Mouse (Mus musculus) kidney, postnatal 0 days (tissue): Measurements from ENCODE around the gene Dner. TPM values are rescaled to one million over a fixed set of nuclear protein-coding genes. Genes with fewer than 3 reads are reported as not detected.

Experiments
- ATAC-seq: fragments of 200-750 bp; cut with Nextera tagmentation; replicated peaks from 2 replicates; pipeline ENCODE4 v1.8.0; 2017; ENCODE audit warnings: low read depth, moderate number of reproducible peaks, moderate TSS enrichment, moderate library complexity; ENCODE audit not compliant: low FRiP score
- DNase-seq: peaks from one replicate; pipeline ENCODE4 v3.0.0-alpha.2; 2016; ENCODE audit warnings: low spot score
- H3K27ac ChIP-seq: fragments of 300-500 bp; sonication (generic); 2 replicates; pipeline ENCODE4 v1.5.1; 2014; ENCODE audit warnings: mild to moderate bottlenecking
- H3K27me3 ChIP-seq: fragments of 300-500 bp; sonication (generic); 2 replicates; pipeline ENCODE4 v1.6.1; 2014; ENCODE audit warnings: low read length, mixed read lengths; ENCODE audit not compliant: insufficient read depth
- H3K36me3 ChIP-seq: fragments of 300-500 bp; sonication (generic); 2 replicates; pipeline ENCODE4 v1.6.1; 2014; ENCODE audit warnings: low read length, mixed read lengths; ENCODE audit not compliant: insufficient read depth
- H3K4me1 ChIP-seq: fragments of 300-500 bp; sonication (generic); replicated peaks from 2 replicates; pipeline ENCODE4 v1.6.1; 2014; ENCODE audit warnings: antibody characterized with exemption, low read length, mixed read lengths; ENCODE audit not compliant: insufficient read depth
- H3K4me2 ChIP-seq: fragments of 300-500 bp; sonication (generic); 2 replicates; pipeline ENCODE4 v1.6.1; 2014; ENCODE audit warnings: mild to moderate bottlenecking, low read length, moderate library complexity, mixed read lengths
- H3K4me3 ChIP-seq: fragments of 300-500 bp; sonication (generic); replicated peaks from 2 replicates; pipeline ENCODE4 v1.5.1; 2014; ENCODE audit warnings: low read depth, low read length
- H3K9ac ChIP-seq: fragments of 300-500 bp; sonication (generic); 2 replicates; pipeline ENCODE4 v1.6.1; 2014; ENCODE audit warnings: low read depth, low read length
- H3K9me3 ChIP-seq: fragments of 300-500 bp; sonication (generic); replicated peaks from 2 replicates; pipeline ENCODE4 v1.6.1; 2016; ENCODE audit warnings: low read length, inconsistent platforms, mixed read lengths
- CTCF ChIP-seq: IDR thresholded peaks from 2 replicates; pipeline ENCODE4 v1.5.1; 2016; ENCODE audit warnings: antibody characterized with exemption, low read depth, mild to moderate bottlenecking, moderate library complexity
- WGBS: fragments of 180-500 bp; shearing (Covaris S2); extraction: QIAGEN DNeasy Blood & Tissue Kit; methylation state at CpG from one replicate; pipeline ENCODE4 v1.1.7; 2014; 5-methylcytosine and 5-hydroxymethylcytosine counted together
- polyA plus RNA-seq: library from polyadenylated mRNA; unstranded; fragments of >200 nt; fragmentation: Nextera tagmentation; extraction: Ambion mirVana; gene quantifications from 2 replicates; pipeline ENCODE4 v1.2.1, GENCODE M21; 2015

Gene Dner
- polyA plus RNA-seq, 1 experiment from 2014 or later: 0.68 TPM

DNA sequence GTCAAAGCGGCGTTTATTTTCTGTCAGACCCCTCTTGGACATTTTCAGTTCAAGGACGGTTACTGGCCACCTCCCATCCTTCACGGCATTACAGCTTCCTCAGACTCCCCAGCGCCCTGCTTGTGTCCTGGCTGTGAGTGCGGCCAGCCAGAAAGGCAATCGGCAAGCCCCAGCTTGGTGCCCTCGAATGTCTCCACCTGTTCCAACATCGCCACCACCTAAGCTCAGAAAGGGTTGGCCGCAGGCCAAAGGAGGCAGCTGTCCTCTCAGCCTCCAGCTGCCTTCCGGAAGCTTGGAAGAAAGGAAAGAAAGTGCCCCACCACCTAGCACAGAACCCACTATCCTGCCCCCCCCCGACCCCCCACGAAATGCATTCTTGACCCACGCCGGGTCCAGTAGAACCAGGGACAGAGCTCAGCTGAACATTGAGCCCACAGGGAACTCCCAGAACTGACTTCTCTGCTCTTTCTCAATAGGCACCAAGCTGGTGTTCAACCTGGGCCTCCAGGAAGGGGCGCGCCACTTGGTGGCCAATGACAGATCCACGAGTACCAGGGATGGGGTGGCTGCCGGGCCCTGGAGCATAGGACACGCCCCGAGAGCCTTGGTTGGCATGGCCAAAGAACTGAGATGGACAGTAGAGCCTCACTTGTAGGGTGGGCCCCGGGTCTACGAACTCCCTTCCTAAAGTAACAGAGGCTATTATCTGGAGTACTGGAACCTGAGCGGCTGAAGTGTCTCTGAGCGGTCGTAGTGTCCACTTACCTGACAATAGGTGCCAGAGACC lies 1.1 kb downstream of the Dner start:
- 10% methylated on average over 26 of the region's 26 CpGs for WGBS
- no peak for TF ChIP-seq CTCF

DNA sequence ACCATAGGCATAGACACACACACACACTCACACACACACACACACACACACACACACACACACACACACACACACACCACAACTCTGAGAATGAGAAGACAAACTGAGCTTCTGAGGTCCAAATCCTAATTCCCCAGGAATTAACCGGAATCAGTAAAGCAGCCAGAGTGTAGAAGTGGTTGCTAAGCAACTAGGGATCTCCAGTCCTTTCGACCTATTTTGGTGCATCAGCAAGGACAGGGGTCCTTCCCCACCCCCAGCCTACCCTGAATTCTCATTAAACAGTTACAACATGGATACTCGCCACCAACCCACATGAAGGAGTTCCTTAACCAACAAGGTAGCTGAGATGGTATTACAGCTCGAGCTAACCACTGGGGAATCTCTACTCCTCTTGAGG lies 18.1 kb downstream of the Dner start:
- 74% methylated on average over 4 of the region's 4 CpGs for WGBS
- no peak overlapping the region for H3K4me2 ChIP-seq
- no peak for ATAC-seq

More for the DNA sequence above, 1.1 kb downstream of the Dner start:
- Histone ChIP-seq H3K9ac (no peak overlapping the region), H3K27ac (no peak overlapping the region), H3K4me3 (peak overlapping the region; percentile 37), H3K4me2 (peak overlapping the region; percentile 75), H3K4me1 (peaks cover 10% of the 10 kb centered on the region), H3K9me3 (no peaks in the 10 kb centered on the region), H3K36me3 (no peaks in the 10 kb centered on the region), H3K27me3 (peaks cover 13% of the 10 kb centered on the region)
- no peak for DNase-seq
- ATAC-seq: peak; percentile 46; the same call in 1 of the 2 replicates

DNA sequence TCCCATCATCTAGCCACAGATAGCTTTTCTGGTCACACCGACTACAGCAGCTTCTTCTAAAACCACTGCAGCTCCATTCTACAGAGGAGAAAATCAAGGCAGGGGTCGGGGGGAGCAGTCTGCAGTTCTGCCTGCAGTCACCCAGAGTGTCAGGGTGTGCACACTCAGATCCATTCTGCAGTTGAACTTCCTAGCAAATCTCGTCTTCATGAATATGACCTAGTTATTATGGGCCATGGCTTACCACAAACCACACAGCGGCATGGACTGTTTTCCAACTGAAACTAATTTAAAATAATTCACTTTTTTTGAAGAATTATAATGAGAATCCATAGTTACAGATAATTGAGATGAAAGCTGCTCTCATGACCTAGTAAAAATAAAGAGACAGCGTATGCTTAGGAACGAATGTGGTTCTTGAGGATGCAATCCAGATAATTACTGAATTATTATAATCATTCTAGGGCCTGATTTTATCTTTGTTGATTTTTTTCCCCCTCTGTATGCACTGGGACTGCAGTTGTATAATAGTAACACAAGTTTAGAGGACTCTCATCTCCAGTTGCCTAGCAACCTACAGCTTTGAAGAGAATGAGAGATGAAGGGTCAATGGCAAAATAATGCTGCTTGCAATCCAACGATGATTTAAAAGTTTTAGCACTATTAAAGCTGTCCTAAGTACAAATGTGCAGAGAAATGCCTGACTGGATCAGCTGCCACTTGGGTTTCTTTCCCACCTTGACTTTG lies 27.7 kb downstream of the Dner start:
- Histone ChIP-seq H3K4me3 (no peak overlapping the region), H3K27me3 (no peaks in the 10 kb centered on the region), H3K4me2 (no peak overlapping the region), H3K9ac (no peak overlapping the region), H3K4me1 (no peaks in the 10 kb centered on the region), H3K9me3 (no peaks in the 10 kb centered on the region), H3K27ac (no peak overlapping the region), H3K36me3 (no peaks in the 10 kb centered on the region)
- no peak for TF ChIP-seq CTCF
- ATAC-seq: no peak
- 79% methylated on average over 7 of the region's 7 CpGs for WGBS
- peak; percentile 2 for DNase-seq

More for the DNA sequence above, 18.1 kb downstream of the Dner start:
- no peak for DNase-seq
- H3K9ac ChIP-seq: no peak overlapping the region
- H3K4me1 ChIP-seq: no peaks in the 10 kb centered on the region
- no peak for TF ChIP-seq CTCF
- H3K4me3 ChIP-seq: no peak overlapping the region
- H3K27ac ChIP-seq: no peak overlapping the region
- no peaks in the 10 kb centered on the region for H3K36me3 ChIP-seq
- no peaks in the 10 kb centered on the region for H3K27me3 ChIP-seq
- no peaks in the 10 kb centered on the region for H3K9me3 ChIP-seq

DNA sequence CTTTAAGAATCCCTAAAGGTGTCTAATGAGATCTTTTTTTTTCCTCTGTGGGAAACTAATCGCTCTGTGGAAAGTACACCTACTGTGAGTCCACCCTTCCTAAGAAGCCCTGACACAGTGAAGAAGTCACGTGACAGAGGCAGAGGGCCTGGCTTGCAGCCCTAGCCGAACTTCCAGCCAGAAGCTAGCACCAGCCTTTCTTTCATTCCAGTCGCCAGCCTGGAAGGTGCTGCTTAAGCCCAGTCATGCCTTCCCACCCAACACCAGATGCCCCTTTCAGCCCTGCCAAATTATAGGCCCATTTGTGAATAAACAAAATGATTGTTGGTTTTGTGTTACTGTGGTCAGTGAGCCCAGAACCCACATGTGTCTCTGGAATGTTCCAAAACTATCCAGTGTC lies 28.4 kb downstream of the Dner start:
- Histone ChIP-seq H3K4me3 (no peak overlapping the region), H3K9me3 (no peaks in the 10 kb centered on the region), H3K27ac (no peak overlapping the region), H3K4me1 (no peaks in the 10 kb centered on the region), H3K36me3 (no peaks in the 10 kb centered on the region), H3K27me3 (no peaks in the 10 kb centered on the region), H3K4me2 (no peak overlapping the region), H3K9ac (no peak overlapping the region)
- no peak for ATAC-seq
- DNase-seq: no peak
- 82% methylated on average over 4 of the region's 4 CpGs for WGBS
- no peak for TF ChIP-seq CTCF

DNA sequence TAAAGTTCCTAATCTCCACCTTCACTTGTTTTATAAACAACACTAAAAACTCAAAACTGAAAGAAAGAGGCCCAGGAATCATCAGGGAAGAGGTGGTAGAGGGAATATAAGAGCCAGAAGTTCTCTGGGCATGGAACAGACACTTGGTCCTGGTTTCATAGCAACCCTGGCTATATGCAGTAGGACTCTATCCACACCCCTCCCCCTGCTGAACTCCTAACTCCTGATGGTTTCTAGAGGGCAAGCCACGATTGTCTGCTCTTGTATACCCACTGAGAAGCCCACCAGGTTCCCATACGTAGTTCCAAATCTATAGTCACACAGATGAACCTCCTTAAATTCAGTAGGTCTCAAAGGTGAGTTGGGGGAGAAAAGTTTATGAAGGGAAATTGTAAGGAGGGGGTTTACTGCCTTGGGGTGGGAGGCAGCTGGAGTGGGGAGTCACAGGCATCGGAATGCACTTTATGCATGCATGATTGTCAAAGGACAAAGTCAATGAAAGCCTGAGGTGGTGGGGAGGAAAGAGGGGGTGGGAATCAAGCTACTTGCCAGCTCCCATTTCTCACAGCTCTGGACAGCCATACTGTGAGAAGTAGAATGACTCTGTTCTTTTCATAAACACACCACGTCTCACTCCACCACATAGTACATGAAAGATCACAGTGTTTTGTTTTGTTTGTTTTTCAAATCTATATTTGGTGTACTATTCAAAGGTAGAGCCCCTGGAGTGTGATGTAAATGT lies 31.5 kb downstream of the Dner start:
- H3K4me2 ChIP-seq: no peak overlapping the region
- H3K27ac ChIP-seq: no peak overlapping the region
- no peak for DNase-seq
- ATAC-seq: no peak
- TF ChIP-seq CTCF: no peak
- no peaks in the 10 kb centered on the region for H3K36me3 ChIP-seq
- H3K9me3 ChIP-seq: no peaks in the 10 kb centered on the region
- WGBS: 35% methylated on average over 4 of the region's 4 CpGs
- no peak overlapping the region for H3K9ac ChIP-seq
- no peaks in the 10 kb centered on the region for H3K4me1 ChIP-seq
- no peak overlapping the region for H3K4me3 ChIP-seq
- H3K27me3 ChIP-seq: no peaks in the 10 kb centered on the region

DNA sequence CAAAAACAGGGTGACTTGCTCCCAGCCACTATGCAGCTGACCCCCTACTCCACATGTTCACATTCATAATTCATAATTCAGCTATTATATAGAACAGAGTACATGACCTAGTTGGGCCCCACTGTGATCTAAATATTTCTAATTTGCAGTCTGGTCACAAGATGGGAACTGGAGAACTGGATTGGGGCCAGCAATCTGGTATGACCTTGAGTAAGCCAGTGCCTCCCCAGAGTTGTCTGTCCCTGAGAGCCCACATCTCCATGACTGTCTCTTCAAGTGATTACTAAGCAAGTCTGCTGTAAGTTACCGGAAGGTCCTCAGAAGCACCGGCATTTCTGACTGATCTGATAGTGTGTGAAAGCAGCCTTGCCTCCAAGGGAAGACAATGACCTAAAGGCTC lies 49.2 kb downstream of the Dner start:
- ATAC-seq: no peak
- Histone ChIP-seq H3K4me1 (no peaks in the 10 kb centered on the region), H3K27me3 (no peaks in the 10 kb centered on the region), H3K36me3 (no peaks in the 10 kb centered on the region), H3K9me3 (no peaks in the 10 kb centered on the region), H3K9ac (no peak overlapping the region), H3K27ac (no peak overlapping the region), H3K4me2 (no peak overlapping the region), H3K4me3 (no peak overlapping the region)
- no peak for TF ChIP-seq CTCF
- DNase-seq: no peak
- 95% methylated on average over 2 of the region's 2 CpGs for WGBS
